Mouse (Mus musculus) lung, embryonic 14.5 days (tissue): Measurements from ENCODE around the gene Gan. TPM values are rescaled to one million over a fixed set of nuclear protein-coding genes. Genes with fewer than 3 reads are reported as not detected.

Experiments
- ATAC-seq: fragments of 200-750 bp; cut with Nextera tagmentation; 2 replicates; pipeline ENCODE4 v1.8.0; 2017; ENCODE audit warnings: mild to moderate bottlenecking, moderate TSS enrichment, moderate library complexity; ENCODE audit not compliant: insufficient read depth
- DNase-seq: peaks from one replicate; pipeline ENCODE4 v3.0.0-alpha.2; 2015
- H3K27ac ChIP-seq: fragments of 300-500 bp; sonication (generic); 2 replicates; pipeline ENCODE4 v1.5.1; 2014; ENCODE audit warnings: low read depth, mild to moderate bottlenecking, moderate library complexity
- H3K27me3 ChIP-seq: fragments of 300-500 bp; sonication (generic); 2 replicates; pipeline ENCODE4 v1.6.1; 2014; ENCODE audit warnings: low read length, control low read depth; ENCODE audit not compliant: insufficient read depth
- H3K36me3 ChIP-seq: fragments of 300-500 bp; sonication (generic); 2 replicates; pipeline ENCODE4 v1.6.1; 2014; ENCODE audit warnings: control low read depth; ENCODE audit not compliant: insufficient read depth
- H3K4me1 ChIP-seq: fragments of 300-500 bp; sonication (generic); 2 replicates; pipeline ENCODE4 v1.6.1; 2014; ENCODE audit warnings: antibody characterized with exemption, control low read depth; ENCODE audit not compliant: insufficient read depth
- H3K4me2 ChIP-seq: fragments of 300-500 bp; sonication (generic); 2 replicates; pipeline ENCODE4 v1.6.1; 2014; ENCODE audit warnings: mild to moderate bottlenecking
- H3K4me3 ChIP-seq: fragments of 300-500 bp; sonication (generic); 2 replicates; pipeline ENCODE4 v1.5.1; 2014; ENCODE audit warnings: low read depth, low read length
- H3K9ac ChIP-seq: fragments of 300-500 bp; sonication (generic); 2 replicates; pipeline ENCODE4 v1.6.1; 2014
- H3K9me3 ChIP-seq: fragments of 300-500 bp; sonication (generic); 2 replicates; pipeline ENCODE4 v1.6.1; 2016; ENCODE audit warnings: low read depth, low read length, control low read depth
- CTCF ChIP-seq: IDR thresholded peaks from 2 replicates; pipeline ENCODE4 v1.5.1; 2016; ENCODE audit warnings: antibody characterized with exemption, low read depth
- WGBS: fragments of 180-500 bp; shearing (Covaris S2); extraction: QIAGEN DNeasy Blood & Tissue Kit; methylation state at CpG from one replicate; pipeline ENCODE4 v1.1.7; 2014; 5-methylcytosine and 5-hydroxymethylcytosine counted together
- polyA plus RNA-seq: library from polyadenylated mRNA; unstranded; fragments of >200 nt; fragmentation: Nextera tagmentation; extraction: Ambion mirVana; gene quantifications from 2 replicates; pipeline ENCODE4 v1.2.1, GENCODE M21; 2014

The Gan gene
- polyA plus RNA-seq, 1 experiment from 2014 or later: 3.3 TPM

DNA sequence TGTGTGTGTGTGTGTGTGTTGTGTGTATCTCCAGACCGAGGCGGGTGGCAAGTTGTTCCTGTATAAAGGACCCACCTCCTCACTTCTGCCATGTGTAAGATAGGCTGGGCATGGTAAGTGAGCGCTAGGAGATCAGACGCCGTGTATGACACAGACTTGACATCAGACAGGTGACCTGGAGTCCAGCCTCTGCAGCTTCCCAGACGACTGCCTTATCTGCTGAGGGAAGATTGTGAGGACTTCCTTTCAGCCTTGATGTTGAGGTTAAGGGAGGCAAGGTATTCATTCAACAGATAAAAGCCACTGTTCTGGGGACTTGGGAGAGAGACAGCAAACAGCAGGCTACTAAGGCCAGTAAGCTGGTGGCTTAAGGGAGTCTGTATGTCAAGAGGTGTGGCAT lies 105.5 kb downstream of the Gan start:
- 45% methylated on average over 6 of the region's 6 CpGs for WGBS
- Histone ChIP-seq H3K27me3 (no peaks in the 10 kb centered on the region), H3K27ac (no peak overlapping the region), H3K36me3 (no peaks in the 10 kb centered on the region), H3K4me2 (no peak overlapping the region), H3K9me3 (no peaks in the 10 kb centered on the region), H3K4me3 (no peak overlapping the region), H3K9ac (no peak overlapping the region), H3K4me1 (peaks cover 36% of the 10 kb centered on the region)
- no peak for TF ChIP-seq CTCF
- no peak for DNase-seq
- no peak for ATAC-seq

DNA sequence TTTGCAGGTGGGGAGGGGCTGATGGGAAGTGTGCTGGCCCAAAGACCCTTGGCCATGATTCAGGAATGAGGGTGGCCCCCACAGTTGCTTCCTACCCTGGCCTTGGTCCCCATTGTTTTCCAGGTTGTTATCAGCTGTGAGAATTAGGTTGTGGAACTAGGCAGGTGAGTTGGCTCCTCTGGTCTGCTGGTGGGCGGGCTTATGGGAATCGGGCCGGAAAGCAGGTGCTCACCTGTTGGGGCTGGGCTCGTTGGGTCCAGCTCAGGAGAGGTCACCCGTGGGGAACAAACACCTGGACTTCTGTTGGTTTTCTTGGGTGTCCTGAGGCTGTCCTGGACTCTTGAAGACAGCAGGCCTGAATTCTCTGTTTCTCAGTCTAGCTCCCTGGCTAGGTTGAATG lies 107.1 kb downstream of the Gan start:
- ATAC-seq (no peak), DNase-seq (no peak)
- H3K36me3 ChIP-seq: no peaks in the 10 kb centered on the region
- H3K9ac ChIP-seq: no peak overlapping the region
- no peak for TF ChIP-seq CTCF
- H3K4me1 ChIP-seq: peaks cover 20% of the 10 kb centered on the region
- H3K27ac ChIP-seq: no peak overlapping the region
- no peak overlapping the region for H3K4me3 ChIP-seq
- no peaks in the 10 kb centered on the region for H3K27me3 ChIP-seq
- WGBS: 76% methylated on average over 5 of the region's 5 CpGs
- H3K4me2 ChIP-seq: no peak overlapping the region
- no peaks in the 10 kb centered on the region for H3K9me3 ChIP-seq

Other genes starting within 250 kb of the Gan start
- 88.2 and 92.6 TPM in 2 replicates for gene Cmc2, start 236.7 kb upstream of the Gan start, polyA plus RNA-seq
- gene Cenpn, start 236.4 kb upstream of the Gan start, polyA plus RNA-seq: 53.9 and 58.9 TPM in 2 replicates
- gene Atmin, start 214.7 kb upstream of the Gan start, polyA plus RNA-seq: 15.4 and 15.8 TPM in 2 replicates
- 1.8 and 1.9 TPM in 2 replicates for gene 1700030J22Rik, start 179.2 kb upstream of the Gan start, polyA plus RNA-seq
- gene Gcsh, start 164.6 kb upstream of the Gan start, polyA plus RNA-seq: 142 and 143 TPM in 2 replicates
- gene Pkd1l2, start 75.7 kb upstream of the Gan start, polyA plus RNA-seq: 0.18 TPM in 1 of 2 replicates, not detected in the other
- 0.43 and 0.75 TPM in 2 replicates for gene Bco1, start 62.3 kb upstream of the Gan start, polyA plus RNA-seq
- gene Cmip, start 98.9 kb downstream of the Gan start, polyA plus RNA-seq: 22.8 and 26.5 TPM in 2 replicates